Mouse (Mus musculus) retina, adult 2 months (tissue): ENCODE results near the gene Anks1b.

Source experiments
- DNase-seq: peaks from one replicate; pipeline ENCODE4 v3.0.0-alpha.2; 2012; ENCODE audit warnings: low read depth, low spot score

The Anks1b gene

GRCm38 (mm10) chr10:89873146-89873950 is at the start of gene Anks1b:
Gene Anks1b (plus strand): TSS chr10:89873509.
- no peak for DNase-seq

DNA sequence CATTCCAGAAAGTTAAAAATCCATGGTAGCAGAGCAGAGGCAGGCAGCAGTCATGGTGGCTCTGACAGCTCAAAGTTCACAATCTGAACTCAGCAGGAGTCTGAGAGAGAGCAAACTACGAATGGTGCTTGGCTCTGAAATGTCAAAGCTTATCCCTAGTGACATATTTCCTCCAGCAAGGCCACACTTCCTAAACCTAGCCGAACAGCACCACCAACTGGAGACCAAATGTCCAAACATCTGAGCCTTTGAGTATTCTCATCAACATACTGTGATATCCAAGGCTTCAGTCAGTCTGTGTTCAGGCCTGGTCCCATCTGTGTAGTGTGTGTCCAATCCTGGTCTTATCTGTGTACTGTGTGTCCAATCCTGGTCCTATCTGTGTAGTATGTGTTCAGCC is 49.4 kb upstream of the Anks1b start:
- no peak for DNase-seq

DNA sequence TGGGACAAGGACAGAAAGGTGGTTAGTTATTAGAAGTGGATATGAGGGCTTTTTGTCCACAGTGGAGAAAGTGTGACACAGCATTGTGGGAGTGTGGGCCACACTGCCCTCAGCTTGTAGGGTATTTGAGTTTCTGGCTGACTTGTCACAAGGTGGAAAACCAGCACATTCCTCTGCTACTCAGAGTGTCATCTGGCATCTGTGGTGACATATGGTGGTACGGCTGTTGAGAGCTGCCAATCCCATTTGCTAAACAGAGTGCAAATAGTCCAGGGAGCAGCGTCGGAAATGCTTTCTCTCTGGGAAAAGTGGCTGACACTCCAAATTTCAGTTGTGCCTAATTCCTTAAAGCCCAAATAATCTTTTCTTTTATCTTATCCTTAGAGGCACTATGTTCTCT is 46.4 kb upstream of the Anks1b start:
- peak; percentile 22 for DNase-seq

DNA sequence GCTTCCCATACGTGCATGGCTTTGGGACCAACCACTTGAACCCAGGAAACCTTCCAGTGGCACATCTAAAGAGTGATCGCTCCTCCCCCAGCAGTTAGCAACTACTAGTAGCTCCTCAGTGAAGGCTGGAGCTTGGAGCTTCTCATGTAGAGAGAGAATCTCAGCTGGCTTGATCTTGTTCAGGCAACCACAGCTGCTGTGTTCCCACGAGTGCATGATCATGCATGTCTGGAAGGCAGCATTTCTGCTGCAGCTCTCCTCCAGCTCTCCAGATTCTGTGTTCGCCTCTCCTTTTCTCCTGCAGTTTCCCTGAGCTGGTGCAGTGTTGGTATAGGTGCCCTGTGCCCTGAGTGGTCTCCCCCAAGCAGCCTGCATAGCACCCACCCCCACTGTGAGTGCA is 41.0 kb upstream of the Anks1b start:
- no peak for DNase-seq

DNA sequence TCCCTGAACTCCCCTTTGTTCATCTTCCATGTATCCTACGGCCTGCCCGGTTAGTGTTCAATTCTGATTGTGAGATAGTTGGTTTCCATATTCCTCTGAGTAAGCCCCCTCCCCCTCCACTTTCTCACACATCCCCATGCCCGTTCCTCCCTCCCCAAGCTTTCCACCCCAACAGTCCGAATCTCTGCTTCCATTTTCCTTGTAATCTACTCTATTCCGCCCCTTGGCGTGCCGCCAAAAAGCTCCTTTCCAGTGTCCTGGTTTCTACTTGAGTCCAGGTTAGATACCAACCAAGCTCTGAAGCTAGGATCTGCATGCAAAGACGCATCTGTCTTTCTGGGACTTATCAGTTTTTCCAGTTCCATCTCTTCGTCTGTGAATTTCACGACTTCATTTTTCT is 40.1 kb upstream of the Anks1b start:
- no peak for DNase-seq

DNA sequence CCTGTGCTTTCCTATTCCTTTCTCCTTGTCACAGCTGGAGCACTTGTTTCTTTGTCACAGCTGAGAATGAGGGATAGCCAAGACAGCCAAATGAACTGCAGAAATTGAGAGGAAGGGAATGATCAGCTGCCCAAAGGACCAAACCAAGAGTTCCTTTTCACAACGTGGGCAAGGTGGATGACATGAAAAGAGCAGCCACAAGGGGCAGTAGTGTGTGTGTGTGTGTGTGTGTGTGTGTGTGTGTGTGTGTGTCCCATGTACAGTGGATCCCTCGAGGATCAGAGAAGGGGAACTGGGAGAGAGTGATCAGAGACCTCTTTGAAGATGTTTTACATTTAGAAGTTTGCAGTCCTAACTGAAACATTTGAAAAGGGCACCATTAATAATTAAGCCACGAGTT is 35.8 kb upstream of the Anks1b start:
- no peak for DNase-seq

DNA sequence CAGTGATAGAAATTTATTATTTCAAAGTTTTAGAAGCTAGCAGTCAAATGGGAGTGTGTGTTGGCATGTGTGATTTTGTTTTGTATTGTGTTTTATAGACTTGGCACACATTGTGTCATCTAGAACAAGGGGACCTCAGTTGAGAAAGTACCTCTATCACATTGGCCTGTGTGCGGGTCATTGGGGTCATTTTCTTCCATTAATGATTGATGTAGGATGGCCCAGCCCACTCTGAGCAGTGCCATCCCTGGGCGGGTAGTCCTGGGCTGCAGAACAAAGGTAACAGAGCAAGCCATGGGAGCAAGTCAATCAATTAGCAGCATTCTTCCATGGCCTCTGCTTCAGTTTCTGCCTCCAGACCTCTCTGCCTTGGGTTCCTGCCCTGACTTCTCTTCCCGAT is 34.5 kb upstream of the Anks1b start:
- no peak for DNase-seq

- DNase-seq = no peak
These were observed 22.4 kb upstream of the Anks1b start for GRCm38 (mm10) chr10:89850951-89851350.

DNA sequence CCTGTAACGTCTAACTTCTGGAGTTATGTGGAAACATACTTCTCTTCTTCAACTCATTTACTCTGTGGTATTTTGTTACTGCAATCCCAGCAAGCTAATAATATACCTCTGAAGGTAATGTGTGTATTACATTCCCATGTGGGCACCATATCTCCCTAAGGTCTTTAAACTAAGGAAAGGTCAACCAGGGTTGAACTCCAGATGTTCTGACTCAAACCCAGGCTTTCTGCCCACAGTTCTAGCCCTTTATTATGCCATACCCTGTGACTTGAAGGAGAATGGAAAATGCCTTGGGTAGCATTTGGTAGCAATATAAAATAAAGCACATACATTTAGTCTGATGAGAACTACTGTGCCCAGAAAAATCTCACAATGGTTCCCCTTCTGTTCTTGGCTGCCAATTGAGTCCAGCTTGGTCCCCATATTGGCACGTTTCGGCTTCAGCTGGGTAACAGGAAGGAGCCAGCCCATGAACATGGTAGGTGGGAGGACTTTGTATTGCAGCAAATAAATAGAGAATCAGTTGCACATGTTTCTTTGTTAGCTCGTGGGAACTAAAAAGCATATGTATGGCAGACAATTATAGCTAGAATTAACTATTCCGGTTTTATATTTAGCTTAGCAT is 17.9 kb upstream of the Anks1b start:
- no peak for DNase-seq

DNA sequence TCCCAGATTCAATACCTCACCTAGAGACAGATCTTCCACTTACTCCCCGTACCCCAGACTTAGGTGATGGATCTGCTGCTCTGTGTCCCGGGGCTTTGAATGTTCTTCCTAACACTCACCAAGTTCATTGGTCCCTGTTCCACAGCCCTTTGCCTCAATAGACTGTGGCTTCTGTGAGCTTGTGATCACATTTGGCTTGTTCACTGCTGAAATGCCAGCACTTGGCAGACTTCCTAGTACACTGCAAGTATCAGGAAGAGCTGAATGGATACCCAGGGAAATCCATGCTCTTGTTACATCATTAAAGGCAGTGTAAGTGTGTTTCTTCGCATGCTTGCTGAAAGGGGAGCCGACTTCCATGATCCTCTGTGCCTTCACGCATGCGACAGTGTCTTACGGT is 17.0 kb upstream of the Anks1b start:
- DNase-seq = no peak

DNA sequence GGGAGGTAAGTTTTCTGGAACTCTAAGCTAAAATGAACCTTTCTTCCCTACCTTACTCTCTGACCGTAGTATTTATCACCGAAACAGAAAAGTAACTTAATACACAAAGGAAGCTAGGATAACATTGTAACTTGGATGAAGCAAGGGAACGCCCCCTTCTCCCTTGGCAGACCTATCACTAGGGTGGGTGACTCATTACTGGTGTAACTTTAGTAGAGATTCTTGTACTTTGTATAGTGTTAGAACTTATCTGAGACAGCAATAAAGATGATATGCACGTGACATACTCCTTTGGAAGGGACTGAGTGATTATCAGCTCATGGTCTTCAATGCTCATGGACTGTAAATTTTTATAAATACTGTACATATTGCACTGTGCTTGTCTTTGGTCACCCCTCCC is 5.1 kb upstream of the Anks1b start:
- no peak for DNase-seq

- DNase-seq = no peak
These were observed 4.5 kb upstream of the Anks1b start for GRCm38 (mm10) chr10:89868836-89869235.

GRCm38 (mm10) chr10:89872501-89873145 is 686 bp upstream of the Anks1b start:
- no peak for DNase-seq

DNA sequence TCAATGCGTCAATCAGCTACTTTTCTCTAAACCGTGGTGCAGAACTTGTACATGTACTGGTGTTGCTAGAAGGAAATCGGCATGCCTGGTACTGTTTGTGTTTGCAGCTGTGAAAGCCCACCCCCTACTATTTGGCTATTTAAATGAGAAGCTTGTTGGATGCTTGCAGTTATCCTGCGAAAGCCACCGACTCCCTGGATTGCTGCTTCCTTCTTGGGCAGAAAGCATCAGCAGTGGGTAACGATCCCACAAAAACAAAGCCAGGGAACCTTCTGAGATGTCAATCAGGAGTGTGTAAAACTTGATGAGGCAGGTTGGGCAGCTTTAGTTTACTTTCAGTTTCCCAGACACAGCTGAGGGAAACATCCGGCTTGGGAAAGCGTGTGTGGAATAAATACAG is 727 bp downstream of the Anks1b start:
- no peak for DNase-seq

DNA sequence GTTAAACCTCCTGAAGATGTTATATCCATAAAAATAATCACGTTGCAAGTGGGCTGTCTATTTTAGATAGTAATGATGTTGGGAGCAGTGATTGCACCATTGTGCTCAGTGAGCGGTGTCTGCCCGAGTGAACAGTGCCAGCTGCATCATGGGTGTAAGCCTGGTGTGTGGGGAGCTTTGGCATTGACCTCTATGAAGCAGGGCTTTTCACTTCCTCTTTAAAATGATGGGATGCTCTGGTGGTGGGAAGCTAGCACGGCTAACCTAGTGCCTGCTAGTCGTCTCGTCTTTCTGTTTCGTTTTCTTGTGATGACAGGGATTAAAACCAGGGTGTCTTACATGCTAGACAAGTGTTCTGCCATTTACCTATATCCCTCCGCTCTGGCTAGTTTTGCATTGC is 10.3 kb downstream of the Anks1b start:
- no peak for DNase-seq

- DNase-seq = no peak
These were observed 29.5 kb downstream of the Anks1b start for GRCm38 (mm10) chr10:89902720-89903337.

DNA sequence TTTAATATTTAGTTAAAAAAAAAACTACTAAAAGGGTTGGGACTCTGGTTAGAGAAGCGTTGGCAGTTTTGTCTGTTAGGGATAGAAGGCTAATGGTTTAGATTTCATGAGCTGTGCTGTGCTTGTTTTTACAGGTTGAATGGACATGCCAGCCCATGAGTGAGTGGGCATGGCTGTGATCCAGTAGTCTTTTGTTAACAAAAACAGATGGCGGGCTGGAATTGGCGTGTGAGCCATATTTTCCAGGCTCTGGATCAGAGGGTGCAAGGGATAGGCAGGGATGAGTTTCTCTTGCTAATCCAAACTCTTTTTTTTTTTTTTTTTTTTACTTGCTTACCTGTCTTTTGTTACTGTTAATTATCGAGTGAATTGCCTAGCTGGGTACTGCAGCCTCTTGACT is 38.6 kb downstream of the Anks1b start:
- no peak for DNase-seq

- no peak for DNase-seq
These were observed 39.9 kb downstream of the Anks1b start for GRCm38 (mm10) chr10:89913174-89913573.

- DNase-seq = peak; percentile 20
These were observed 43.8 kb downstream of the Anks1b start for GRCm38 (mm10) chr10:89917141-89917540.

- no peak for DNase-seq
These were observed 48.7 kb downstream of the Anks1b start for GRCm38 (mm10) chr10:89921965-89922364.

DNA sequence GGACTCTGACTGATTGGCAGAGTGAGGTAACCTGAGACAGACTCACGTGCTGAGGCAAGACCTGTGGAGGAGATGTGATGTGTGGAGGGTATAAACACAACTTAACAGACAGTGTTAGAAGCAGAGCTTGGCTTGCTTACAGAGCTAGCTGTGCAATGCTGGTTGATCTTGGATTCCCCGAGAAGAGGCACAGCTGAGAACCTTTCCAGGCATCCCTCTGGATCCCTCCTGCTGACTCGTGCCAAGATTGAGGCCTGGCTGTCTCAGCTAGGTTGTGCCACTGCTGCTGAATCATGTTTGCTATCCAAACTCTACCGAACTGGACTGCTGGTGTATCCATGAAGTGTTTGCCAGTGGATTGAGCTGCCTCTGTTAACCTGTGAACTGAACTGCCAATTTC is 68.9 kb downstream of the Anks1b start:
- no peak for DNase-seq

GRCm38 (mm10) chr10:89946636-89947349 is 73.5 kb downstream of the Anks1b start:
- no peak for DNase-seq
